Mouse (Mus musculus): ENCODE measurements around the gene Hoxa2. TPM values are rescaled to one million over a fixed set of nuclear protein-coding genes. Genes with fewer than 3 reads are reported as not detected.

Gene Hoxa2
- polyA plus RNA-seq, 1 experiment from 2014 or later, result 1.2 TPM

DNA sequence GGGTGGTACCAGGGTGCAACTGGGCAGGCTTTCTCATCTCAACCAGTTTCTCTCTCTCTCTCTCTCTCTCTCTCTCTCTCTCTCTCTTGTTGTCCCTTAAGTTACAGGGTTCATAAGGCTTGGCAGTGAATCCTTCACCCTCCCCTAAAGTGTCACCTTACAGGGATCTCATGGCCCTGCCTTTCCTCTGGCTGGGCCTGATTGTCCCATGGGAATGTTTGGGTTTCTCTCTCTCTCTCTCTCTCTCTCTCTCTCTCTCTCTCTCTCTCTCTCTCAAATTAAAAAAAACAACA, 43.0 kb upstream of the Hoxa2 start:
- H3K4me3 ChIP-seq, result no peak overlapping the region
- H3K27me3 ChIP-seq, result peaks cover 99% of the 10 kb centered on the region
- no peak overlapping the region for H3K4me2 ChIP-seq
- no peak for ATAC-seq (replicated peaks; ENCODE audit: insufficient number of reproducible peaks, insufficient read depth, low FRiP score, low read depth)
- peaks cover 36% of the 10 kb centered on the region for H3K4me1 ChIP-seq (replicated peaks)
- H3K27ac ChIP-seq, result no peak overlapping the region
- H3K36me3 ChIP-seq, result no peaks in the 10 kb centered on the region
- H3K9ac ChIP-seq, result no peak overlapping the region
- no peaks in the 10 kb centered on the region for H3K9me3 ChIP-seq (replicated peaks)

DNA sequence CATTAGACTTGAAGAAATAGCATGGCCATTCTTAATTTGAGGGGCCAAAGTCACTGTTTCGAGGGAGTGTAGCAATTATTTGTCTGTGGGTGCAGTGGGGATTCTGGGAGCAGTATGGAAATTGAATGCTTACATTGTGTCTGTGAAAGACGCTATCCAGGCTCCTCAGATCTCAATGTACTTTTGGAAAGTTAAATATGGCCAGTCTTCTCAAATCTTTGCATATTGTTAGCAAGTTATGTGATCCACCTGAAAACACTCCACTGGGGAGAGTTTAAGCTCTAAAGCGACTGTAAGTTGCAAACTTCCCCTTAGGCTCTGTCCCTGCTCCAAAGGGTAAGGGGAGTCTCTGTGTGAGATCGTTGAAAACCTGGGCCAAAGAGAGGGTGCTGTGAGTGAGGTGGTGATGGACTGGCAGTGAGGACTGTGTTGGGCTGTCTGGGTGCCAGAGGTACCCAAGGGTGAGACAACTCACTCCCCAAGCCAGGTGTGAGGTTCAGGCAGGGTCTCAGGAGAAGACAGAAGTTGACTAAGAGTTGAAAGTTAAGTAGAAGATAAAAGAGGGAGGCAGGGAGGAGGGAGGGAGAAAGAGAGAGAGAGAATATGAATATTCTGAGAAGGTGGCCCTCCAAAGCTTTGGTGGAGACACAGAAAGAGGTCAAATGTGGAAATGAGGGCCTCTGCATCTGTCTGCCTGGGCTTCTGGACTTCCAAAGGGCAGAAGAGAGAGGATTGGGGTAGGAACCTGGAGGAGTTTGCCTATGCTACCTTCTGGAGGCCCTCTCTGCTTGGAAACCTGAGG, 42.5 kb upstream of the Hoxa2 start:
- Histone ChIP-seq H3K4me2 (no peak overlapping the region), H3K27ac (no peak overlapping the region), H3K9ac (no peak overlapping the region), H3K36me3 (no peaks in the 10 kb centered on the region), H3K4me3 (no peak overlapping the region), H3K27me3 (peaks cover 98% of the 10 kb centered on the region), H3K4me1 (replicated peaks) (peaks cover 33% of the 10 kb centered on the region), H3K9me3 (replicated peaks) (no peaks in the 10 kb centered on the region)
- WGBS, result 21% methylated on average over 4 of the region's 4 CpGs
- ATAC-seq (replicated peaks; ENCODE audit: insufficient number of reproducible peaks, insufficient read depth, low FRiP score, low read depth), result no peak

DNA sequence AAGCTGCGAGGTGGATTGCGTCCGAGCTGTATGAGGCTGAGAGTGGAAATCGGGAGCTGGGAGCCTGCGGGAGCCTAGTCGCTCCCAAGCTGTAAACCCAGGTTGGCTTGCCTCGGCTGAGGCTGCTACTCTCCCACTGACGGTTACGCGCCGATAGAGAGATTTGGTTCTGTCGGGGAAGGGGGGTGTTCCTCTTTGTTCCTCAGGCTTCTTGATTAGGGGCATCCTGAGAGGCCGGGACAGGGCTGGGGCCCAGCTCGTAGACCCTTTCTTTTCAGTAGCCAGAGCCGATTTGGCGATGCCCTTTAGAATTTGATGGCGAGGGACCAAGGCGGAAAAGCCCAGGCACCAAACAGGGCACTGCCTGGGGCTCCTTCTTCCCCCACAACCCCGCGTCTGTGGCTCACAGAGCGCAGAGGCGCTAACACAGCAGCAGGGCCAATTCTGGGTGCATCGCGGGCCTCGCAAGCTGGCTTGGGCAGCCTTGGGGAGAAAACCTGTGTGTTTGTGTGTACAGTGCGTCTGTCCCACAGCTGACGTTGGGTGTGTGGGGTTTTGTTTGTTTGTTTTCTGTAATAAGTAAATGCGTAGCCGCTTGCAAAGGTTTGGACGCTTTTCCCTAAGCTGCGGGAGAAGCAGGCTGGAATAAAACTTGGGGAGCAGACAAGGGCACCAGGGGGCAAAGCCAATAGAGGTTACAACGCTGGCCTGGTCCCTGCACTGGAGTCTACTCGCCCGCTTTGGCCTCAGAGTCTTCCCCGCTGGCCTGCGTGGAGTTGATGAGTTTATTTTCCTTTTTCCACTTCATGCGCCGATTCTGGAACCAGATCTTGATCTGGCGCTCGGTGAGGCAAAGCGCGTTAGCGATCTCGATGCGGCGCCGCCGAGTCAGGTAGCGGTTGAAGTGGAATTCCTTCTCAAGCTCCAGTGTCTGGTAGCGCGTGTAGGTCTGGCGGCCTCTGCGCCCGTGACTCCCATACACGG, 41.3 kb upstream of the Hoxa2 start:
- 0 out of 2 replicates have a peak overlapping the region, but pooled peaks have one; percentile 8 for H3K4me2 ChIP-seq
- no peak overlapping the region for H3K27ac ChIP-seq
- peaks cover 24% of the 10 kb centered on the region for H3K4me1 ChIP-seq (replicated peaks)
- 9% methylated on average over 55 of the region's 55 CpGs for WGBS
- H3K9ac ChIP-seq, result no peak overlapping the region
- no peaks in the 10 kb centered on the region for H3K36me3 ChIP-seq
- H3K27me3 ChIP-seq, result peaks cover 98% of the 10 kb centered on the region
- no peaks in the 10 kb centered on the region for H3K9me3 ChIP-seq (replicated peaks)
- ATAC-seq (replicated peaks; ENCODE audit: insufficient number of reproducible peaks, insufficient read depth, low FRiP score, low read depth), result no peak
- H3K4me3 ChIP-seq, result 0 out of 2 replicates have a peak overlapping the region, but pooled peaks have one; percentile 53

DNA sequence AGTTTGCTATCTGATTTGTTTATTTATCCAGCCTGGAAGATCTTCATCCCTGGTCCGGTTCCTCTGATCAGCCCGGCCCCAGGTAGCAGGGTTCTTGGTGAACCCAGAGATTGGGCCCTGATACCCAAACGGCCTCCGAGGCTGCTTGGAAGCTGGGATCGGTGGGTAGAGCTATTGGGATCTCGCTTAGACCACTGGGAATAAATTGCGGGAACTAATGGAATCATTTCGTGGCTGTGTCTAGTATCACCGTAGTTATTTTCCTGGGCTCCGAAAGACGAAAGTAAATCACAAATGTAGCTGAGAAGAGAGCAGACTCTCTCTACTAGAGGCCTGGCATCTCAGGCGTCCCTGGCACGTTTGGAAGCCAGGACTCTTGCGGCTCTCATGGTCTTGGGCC, 40.6 kb upstream of the Hoxa2 start:
- Histone ChIP-seq H3K4me2 (0 out of 2 replicates have a peak overlapping the region, but pooled peaks have one; percentile 8), H3K27ac (no peak overlapping the region), H3K4me3 (peak overlapping the region; percentile 53), H3K36me3 (no peaks in the 10 kb centered on the region), H3K9me3 (replicated peaks) (no peaks in the 10 kb centered on the region), H3K27me3 (peaks cover 98% of the 10 kb centered on the region), H3K4me1 (replicated peaks) (peaks cover 24% of the 10 kb centered on the region), H3K9ac (no peak overlapping the region)
- 19% methylated on average over 14 of the region's 14 CpGs for WGBS
- ATAC-seq (replicated peaks; ENCODE audit: insufficient number of reproducible peaks, insufficient read depth, low FRiP score, low read depth), result no peak

DNA sequence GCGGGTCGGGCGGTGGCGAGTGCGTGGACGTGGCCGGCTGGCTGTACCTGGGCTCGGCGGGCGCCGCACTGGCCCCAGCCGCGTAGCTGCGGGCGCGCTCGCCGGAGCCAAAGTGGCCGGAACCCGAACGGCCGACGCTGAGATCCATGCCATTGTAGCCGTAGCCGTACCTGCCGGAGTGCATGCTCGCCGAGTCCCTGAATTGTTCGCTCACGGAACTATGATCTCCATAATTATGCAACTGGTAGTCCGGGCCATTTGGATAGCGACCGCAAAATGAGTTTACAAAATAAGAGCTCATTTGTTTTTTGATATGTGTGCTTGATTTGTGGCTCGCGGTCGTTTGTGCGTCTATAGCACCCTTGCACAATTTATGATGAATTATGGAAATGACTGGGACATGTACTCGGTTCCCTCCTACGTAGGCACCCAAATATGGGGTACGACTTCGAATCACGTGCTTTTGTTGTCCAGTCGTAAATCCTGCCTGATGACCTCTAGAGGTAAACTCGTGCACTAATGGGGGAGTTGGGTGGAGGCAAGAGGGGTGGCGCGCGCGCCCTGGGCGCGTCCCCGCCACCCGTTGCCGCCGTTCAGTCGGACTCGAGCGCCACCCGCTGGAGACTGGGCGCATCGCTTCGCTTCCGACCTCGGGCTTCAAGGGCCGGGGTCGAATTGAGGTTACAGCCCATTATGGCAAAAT, 39.6 kb upstream of the Hoxa2 start, which contains the start of gene Hoxa5:
Gene Hoxa5 (minus strand): TSS at position 538 of the 703 bp plus-strand sequence.
- H3K9me3 ChIP-seq (replicated peaks), result no peaks in the 10 kb centered on the region
- WGBS, result under 1% methylated on average over 65 of the region's 65 CpGs
- no peaks in the 10 kb centered on the region for H3K36me3 ChIP-seq
- peak within 1 kb of the TSS; percentile 52 for H3K9ac ChIP-seq
- no peak for ATAC-seq (replicated peaks; ENCODE audit: insufficient number of reproducible peaks, insufficient read depth, low FRiP score, low read depth)
- peak within 1 kb of the TSS; percentile 53 for H3K4me3 ChIP-seq
- peaks cover 24% of the 10 kb centered on the region for H3K4me1 ChIP-seq (replicated peaks)
- peak within 1 kb of the TSS; percentile 62 for H3K4me2 ChIP-seq
- H3K27me3 ChIP-seq, result peaks cover 98% of the 10 kb centered on the region
- H3K27ac ChIP-seq, result peak within 1 kb of the TSS; percentile 25; the same call in 1 of the 2 replicates

DNA sequence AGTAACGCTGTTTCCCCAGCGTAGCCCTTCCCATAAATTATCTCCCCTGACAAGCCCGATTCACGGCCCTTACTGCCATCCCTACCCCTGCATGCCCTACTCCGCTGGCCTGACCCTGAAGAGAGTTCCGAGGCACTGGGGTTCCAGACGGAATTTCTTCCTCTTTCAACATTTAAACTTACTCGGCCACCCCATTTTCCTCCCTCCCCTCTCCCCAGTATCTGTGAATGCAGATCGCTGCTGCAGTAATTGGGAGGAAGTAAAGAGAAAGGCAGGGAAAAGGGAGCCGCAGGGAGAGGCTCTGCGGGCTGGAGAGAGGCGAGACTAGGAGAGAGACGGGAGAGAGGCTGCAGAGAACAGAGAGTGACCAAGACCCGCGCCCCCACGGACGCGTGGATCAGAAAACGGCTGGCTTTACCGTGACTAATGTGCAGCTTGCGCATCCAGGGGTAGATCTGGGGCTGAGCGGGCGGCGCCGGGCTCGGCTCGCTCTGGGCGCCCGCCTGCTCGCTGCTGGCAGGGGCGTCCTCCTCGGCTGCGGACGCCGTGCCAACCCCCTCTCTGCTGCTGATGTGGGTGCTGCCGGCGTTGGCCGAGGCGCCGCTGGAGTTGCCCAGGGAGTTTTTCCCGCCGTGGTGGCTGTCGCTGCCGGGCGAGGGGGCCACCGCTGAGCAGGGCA, 38.9 kb upstream of the Hoxa2 start:
- peak overlapping the region; percentile 25; the same call in 1 of the 2 replicates for H3K27ac ChIP-seq
- WGBS, result 2% methylated on average over 46 of the region's 46 CpGs

DNA sequence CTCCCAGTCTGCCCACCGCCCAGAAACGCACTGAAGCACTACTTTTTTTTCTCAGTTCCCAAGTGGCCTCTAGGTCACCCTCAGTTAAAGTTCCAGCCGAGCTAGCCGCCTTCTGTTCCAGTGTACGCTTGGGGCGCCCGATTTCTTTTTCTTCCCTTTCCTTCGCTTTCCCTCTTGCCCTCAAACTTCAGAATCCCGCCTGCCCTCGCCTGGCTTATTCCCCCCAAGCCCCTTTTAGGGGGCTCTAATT, 38.4 kb upstream of the Hoxa2 start:
- 3% methylated on average over 10 of the region's 10 CpGs for WGBS
- H3K9ac ChIP-seq, result peak overlapping the region; percentile 52; the same call in 1 of the 2 replicates

More for the DNA sequence above, 38.9 kb upstream of the Hoxa2 start:
- H3K36me3 ChIP-seq, result no peaks in the 10 kb centered on the region
- H3K4me2 ChIP-seq, result peak overlapping the region; percentile 62
- peaks cover 19% of the 10 kb centered on the region for H3K4me1 ChIP-seq (replicated peaks)
- no peak; the same call in 1 of the 2 replicates for ATAC-seq (replicated peaks; ENCODE audit: insufficient number of reproducible peaks, insufficient read depth, low FRiP score, low read depth)
- H3K9ac ChIP-seq, result peak overlapping the region; percentile 52
- peak overlapping the region; percentile 53 for H3K4me3 ChIP-seq
- peaks cover 98% of the 10 kb centered on the region for H3K27me3 ChIP-seq
- no peaks in the 10 kb centered on the region for H3K9me3 ChIP-seq (replicated peaks)

DNA sequence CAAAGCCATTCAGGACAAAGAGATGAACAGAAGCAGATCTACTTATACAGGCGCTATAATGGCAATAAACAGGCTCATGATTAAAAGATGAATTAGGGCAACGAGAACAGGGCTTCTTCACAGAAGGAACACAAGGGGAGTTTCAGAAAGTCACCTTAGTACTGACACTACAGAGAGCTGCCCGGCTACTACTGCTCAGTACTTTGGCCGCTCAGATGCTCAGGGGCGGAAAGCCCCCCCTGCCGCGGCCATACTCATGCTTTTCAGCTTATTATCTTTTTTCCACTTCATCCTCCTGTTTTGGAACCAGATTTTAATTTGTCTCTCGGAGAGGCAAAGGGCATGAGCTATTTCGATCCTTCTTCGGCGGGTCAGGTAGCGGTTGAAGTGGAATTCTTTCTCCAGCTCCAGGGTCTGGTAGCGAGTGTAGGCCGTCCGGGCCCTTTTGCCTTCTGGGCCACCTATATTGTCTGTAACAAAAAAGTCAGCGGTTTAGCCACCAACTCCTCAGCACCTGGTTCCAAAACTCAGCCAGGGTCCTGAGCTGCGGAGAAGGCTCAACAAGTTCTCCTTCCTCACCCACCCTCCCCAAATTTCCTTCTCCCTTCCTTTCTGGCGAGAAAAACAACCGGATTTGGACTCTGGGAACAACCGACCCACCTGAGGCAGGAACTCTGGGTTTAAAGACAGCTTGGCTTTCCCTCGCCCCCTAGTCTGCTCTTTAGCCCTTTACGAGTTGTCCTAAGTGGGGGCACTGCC, 37.9 kb upstream of the Hoxa2 start:
- ATAC-seq (replicated peaks; ENCODE audit: insufficient number of reproducible peaks, insufficient read depth, low FRiP score, low read depth), result no peak
- peak overlapping the region; percentile 4; the same call in 1 of the 2 replicates for H3K9ac ChIP-seq
- peaks cover 14% of the 10 kb centered on the region for H3K4me1 ChIP-seq (replicated peaks)
- no peaks in the 10 kb centered on the region for H3K9me3 ChIP-seq (replicated peaks)
- WGBS, result 10% methylated on average over 22 of the region's 22 CpGs
- no peak overlapping the region for H3K27ac ChIP-seq
- H3K4me3 ChIP-seq, result peak overlapping the region; percentile 53
- no peaks in the 10 kb centered on the region for H3K36me3 ChIP-seq
- H3K27me3 ChIP-seq, result peaks cover 99% of the 10 kb centered on the region
- peak overlapping the region; percentile 62; the same call in 1 of the 2 replicates for H3K4me2 ChIP-seq

More for the DNA sequence above, 38.4 kb upstream of the Hoxa2 start:
- no peak overlapping the region for H3K27ac ChIP-seq
- H3K27me3 ChIP-seq, result peaks cover 98% of the 10 kb centered on the region
- peak overlapping the region; percentile 53 for H3K4me3 ChIP-seq
- peak overlapping the region; percentile 62 for H3K4me2 ChIP-seq
- ATAC-seq (replicated peaks; ENCODE audit: insufficient number of reproducible peaks, insufficient read depth, low FRiP score, low read depth), result no peak
- no peaks in the 10 kb centered on the region for H3K36me3 ChIP-seq
- H3K4me1 ChIP-seq (replicated peaks), result peaks cover 15% of the 10 kb centered on the region
- no peaks in the 10 kb centered on the region for H3K9me3 ChIP-seq (replicated peaks)

DNA sequence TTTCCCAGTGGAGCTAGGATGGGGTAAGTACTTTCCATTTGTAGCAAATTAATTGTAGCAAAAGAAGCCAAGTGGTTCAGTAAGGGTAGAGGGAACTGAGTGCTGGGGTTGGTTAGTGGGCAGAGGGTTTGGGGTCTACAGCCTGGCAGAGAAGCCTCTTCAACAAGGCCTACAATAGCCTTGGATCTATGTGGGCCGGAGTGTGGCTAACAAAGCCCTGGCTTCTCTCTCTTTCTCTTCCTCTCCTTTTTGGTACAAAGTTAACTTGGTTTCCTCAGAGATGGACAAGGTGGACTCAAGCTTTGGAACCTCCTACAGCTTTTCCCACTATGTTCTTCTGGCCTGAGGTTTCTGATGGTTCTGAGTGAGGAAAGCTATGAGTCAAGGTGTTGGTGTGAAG, 36.6 kb upstream of the Hoxa2 start:
- no peak overlapping the region for H3K27ac ChIP-seq
- H3K4me2 ChIP-seq, result no peak overlapping the region; the same call in 1 of the 2 replicates
- H3K9ac ChIP-seq, result no peak overlapping the region
- H3K36me3 ChIP-seq, result no peaks in the 10 kb centered on the region
- H3K4me3 ChIP-seq, result no peak overlapping the region
- H3K9me3 ChIP-seq (replicated peaks), result no peaks in the 10 kb centered on the region
- WGBS, result 33% methylated on average over 1 of the region's 1 CpGs
- H3K4me1 ChIP-seq (replicated peaks), result peaks cover 14% of the 10 kb centered on the region
- H3K27me3 ChIP-seq, result peaks cover 99% of the 10 kb centered on the region
- no peak for ATAC-seq (replicated peaks; ENCODE audit: insufficient number of reproducible peaks, insufficient read depth, low FRiP score, low read depth)

DNA sequence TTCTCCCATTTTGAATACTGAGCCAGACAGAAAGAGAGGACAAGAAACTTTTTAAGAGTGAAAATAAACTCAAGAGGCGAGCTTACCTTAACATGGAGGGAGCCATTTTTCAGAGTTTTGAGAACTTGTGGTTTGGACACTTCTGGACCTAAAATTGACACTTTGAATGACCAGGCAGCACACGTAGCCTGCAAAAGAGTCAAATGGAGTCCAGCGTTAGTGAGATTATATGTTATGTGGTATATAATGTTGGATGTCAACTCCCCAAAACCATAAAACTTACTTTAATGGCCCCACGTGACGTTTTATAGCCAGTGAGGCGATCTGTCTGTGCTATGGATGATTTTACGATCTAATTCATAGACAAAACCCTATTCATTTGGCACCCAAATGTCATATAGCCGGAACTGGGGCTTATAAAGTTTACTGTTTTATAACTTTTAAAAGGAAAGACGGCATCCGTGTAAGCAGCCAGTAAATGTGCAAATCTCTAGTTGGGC, 36.2 kb upstream of the Hoxa2 start:
- H3K4me2 ChIP-seq, result no peak overlapping the region; the same call in 1 of the 2 replicates

More for the DNA sequence above, 36.2 kb upstream of the Hoxa2 start:
- ATAC-seq (replicated peaks; ENCODE audit: insufficient number of reproducible peaks, insufficient read depth, low FRiP score, low read depth), result no peak
- no peak overlapping the region for H3K4me3 ChIP-seq
- H3K9me3 ChIP-seq (replicated peaks), result no peaks in the 10 kb centered on the region
- peaks cover 99% of the 10 kb centered on the region for H3K27me3 ChIP-seq
- H3K36me3 ChIP-seq, result no peaks in the 10 kb centered on the region
- WGBS, result 29% methylated on average over 10 of the region's 10 CpGs
- H3K4me1 ChIP-seq (replicated peaks), result peaks cover 14% of the 10 kb centered on the region
- no peak overlapping the region for H3K9ac ChIP-seq
- no peak overlapping the region for H3K27ac ChIP-seq
